ENCODE assay signal across 19 mouse cellular contexts in genomic region chrX:72896055-72896437, GRCm38 (mm10). TPM values are rescaled to one million over a fixed set of nuclear protein-coding genes. Genes with fewer than 3 reads are reported as not detected.
DNase-seq lines count a peak whose midpoint lies in the region; ATAC-seq and TF ChIP-seq lines count a peak whose summit lies in the region.
"Had no signal": no experiment of that assay in that cellular context is flagged by ENCODE, and none has a peak within 500 bp of the region (broad histone marks: within the 10 kb centered on the region; RNA-seq: fewer than 3 reads in every experiment).

No protein-coding gene starts in this region.

- H3K27me3 ChIP-seq in neural tube, embryonic 12.5 days (replicated peaks), result no peaks in the 10 kb centered on the region
- no peaks in the 10 kb centered on the region for H3K27me3 ChIP-seq in hindbrain, embryonic 15.5 days
- H3K27me3 ChIP-seq in midbrain, embryonic 14.5 days (ENCODE audit: control insufficient read depth, insufficient read depth, low read length), result no peaks in the 10 kb centered on the region
- H3K27me3 ChIP-seq: CH12.LX; heart, embryonic 13.5 days had no signal

- no peak overlapping the region for H3K4me2 ChIP-seq in neural tube, embryonic 12.5 days (replicated peaks)
- H3K4me2 ChIP-seq in hindbrain, embryonic 15.5 days, result peak overlapping the region; percentile 29
- peak overlapping the region; percentile 18 for H3K4me2 ChIP-seq in midbrain, embryonic 14.5 days (ENCODE audit: low read length)
- H3K4me2 ChIP-seq: heart, embryonic 13.5 days; liver, embryonic 11.5 days had no signal

- H3K9ac ChIP-seq in neural tube, embryonic 12.5 days, result no peak overlapping the region
- no peak overlapping the region for H3K9ac ChIP-seq in hindbrain, embryonic 15.5 days
- H3K9ac ChIP-seq in midbrain, embryonic 14.5 days (replicated peaks; ENCODE audit: low read length), result no peak overlapping the region
- H3K9ac ChIP-seq: heart, embryonic 13.5 days had no signal

- ATAC-seq in neural tube, embryonic 12.5 days (ENCODE audit: low FRiP score, low read depth), result peak; percentile 32; the same call in 1 of the 2 replicates
- peak; percentile 42; the same call in 1 of the 2 replicates for ATAC-seq in hindbrain, embryonic 15.5 days (ENCODE audit: low FRiP score, low read depth)
- ATAC-seq in midbrain, embryonic 14.5 days (ENCODE audit: low FRiP score, low TSS enrichment), result no peak; the same call in none of the 2 replicates

- no peaks in the 10 kb centered on the region for H3K9me3 ChIP-seq in neural tube, embryonic 12.5 days
- H3K9me3 ChIP-seq in hindbrain, embryonic 15.5 days, result no peaks in the 10 kb centered on the region
- H3K9me3 ChIP-seq in midbrain, embryonic 14.5 days (ENCODE audit: control insufficient read depth, low read length), result no peaks in the 10 kb centered on the region
- H3K9me3 ChIP-seq: heart, embryonic 13.5 days had no signal

- DNase-seq in neural tube, embryonic 10.5 days (ENCODE audit: extremely low spot score, low spot score), result no peak
- DNase-seq in midbrain, embryonic 14.5 days, result no peak
- DNase-seq in cerebellum, postnatal 36 days, result no peak
- DNase-seq in layer of hippocampus, adult 9-10 months (ENCODE audit: low spot score), result no peak
- DNase-seq in thymus, adult 18-20 months, result no peak
- DNase-seq: adrenal gland, postnatal 25 days; cerebellum, adult 11 months; cerebellum, postnatal 10 days; heart, adult 11 months; kidney, adult 8-10 months; kidney, postnatal 25 days; lung, adult 18-20 months; lung, postnatal 14 days had no signal

- no peaks in the 10 kb centered on the region for H3K4me1 ChIP-seq in neural tube, embryonic 12.5 days
- H3K4me1 ChIP-seq in hindbrain, embryonic 15.5 days (replicated peaks), result peaks cover 10% of the 10 kb centered on the region; the same call in 1 of the 2 replicates
- peaks cover 11% of the 10 kb centered on the region; the same call in 1 of the 2 replicates for H3K4me1 ChIP-seq in midbrain, embryonic 14.5 days (ENCODE audit: control insufficient read depth, insufficient read depth, low read length)
- no peaks in the 10 kb centered on the region for H3K4me1 ChIP-seq in olfactory bulb, adult 2 months (ENCODE audit: control insufficient read depth, insufficient read depth, low read length)
- H3K4me1 ChIP-seq: heart, embryonic 13.5 days had no signal

- WGBS in neural tube, embryonic 12.5 days, result 58% methylated on average over 1 of the region's 1 CpGs
- WGBS in hindbrain, embryonic 15.5 days, result 63% methylated on average over 1 of the region's 1 CpGs
- WGBS in midbrain, embryonic 14.5 days, result 36% methylated on average over 1 of the region's 1 CpGs
- WGBS in olfactory bulb, adult 2 months, result 47% methylated on average over 1 of the region's 1 CpGs

- no peak for TF ChIP-seq CTCF in olfactory bulb, adult 2 months (IDR thresholded peaks at IDR 0.05; ENCODE audit: insufficient read depth, low read depth, low read length)

- H3K4me3 ChIP-seq in neural tube, embryonic 12.5 days, result no peak overlapping the region
- no peak overlapping the region for H3K4me3 ChIP-seq in hindbrain, embryonic 15.5 days
- H3K4me3 ChIP-seq in midbrain, embryonic 14.5 days (replicated peaks; ENCODE audit: low read depth, low read length), result no peak overlapping the region
- no peak overlapping the region for H3K4me3 ChIP-seq in olfactory bulb, adult 2 months (ENCODE audit: insufficient read depth, low read depth, low read length)
- H3K4me3 ChIP-seq: heart, embryonic 13.5 days had no signal

- TF ChIP-seq POLR2A in olfactory bulb, adult 2 months (IDR thresholded peaks at IDR 0.05; ENCODE audit: insufficient read depth, low read depth, low read length), result no peak

- no peaks in the 10 kb centered on the region for H3K36me3 ChIP-seq in neural tube, embryonic 12.5 days
- H3K36me3 ChIP-seq in hindbrain, embryonic 15.5 days, result no peaks in the 10 kb centered on the region
- no peaks in the 10 kb centered on the region for H3K36me3 ChIP-seq in midbrain, embryonic 14.5 days (ENCODE audit: control insufficient read depth, insufficient read depth, low read length)
- H3K36me3 ChIP-seq: heart, embryonic 13.5 days had no signal

- H3K27ac ChIP-seq in neural tube, embryonic 12.5 days, result 0 out of 2 replicates have a peak overlapping the region, but pooled peaks have one; percentile 42
- H3K27ac ChIP-seq in hindbrain, embryonic 15.5 days (replicated peaks), result peak overlapping the region; percentile 71
- peak overlapping the region; percentile 89 for H3K27ac ChIP-seq in midbrain, embryonic 14.5 days (replicated peaks; ENCODE audit: low read depth, low read length)
- H3K27ac ChIP-seq in olfactory bulb, adult 2 months (ENCODE audit: insufficient read depth, low read depth, low read length), result peak overlapping the region; percentile 66; the same call in 1 of the 2 replicates
- H3K27ac ChIP-seq: heart, embryonic 13.5 days had no signal

RNA-seq across cellular contexts. Expression of gene Cetn2, which starts 22.2 kb away (rescaled TPM):
- polyA plus RNA-seq in neural tube, embryonic 12.5 days (2016; fragmentation: Nextera tagmentation; extraction: Ambion mirVana), result 84.6 and 94.1 TPM in 2 replicates
- 67.1 and 73.8 TPM in 2 replicates for polyA plus RNA-seq in hindbrain, embryonic 15.5 days (2015; fragmentation: Nextera tagmentation; extraction: Ambion mirVana)
- 83.7 and 85.9 TPM in 2 replicates for polyA plus RNA-seq in midbrain, embryonic 14.5 days (2014; fragmentation: Nextera tagmentation; extraction: Ambion mirVana)
- polyA plus RNA-seq in olfactory bulb, adult 2 months (2012; ENCODE audit: insufficient read depth, insufficient read length, low replicate concordance, missing spikeins), result not detected in 2 replicates

RNA-seq across cellular contexts. Expression of gene Nsdhl, which starts 22.3 kb away (rescaled TPM):
- 37.9 and 41.4 TPM in 2 replicates for polyA plus RNA-seq in neural tube, embryonic 12.5 days (2016; fragmentation: Nextera tagmentation; extraction: Ambion mirVana)
- 48.9 and 49.2 TPM in 2 replicates for polyA plus RNA-seq in hindbrain, embryonic 15.5 days (2015; fragmentation: Nextera tagmentation; extraction: Ambion mirVana)
- polyA plus RNA-seq in midbrain, embryonic 14.5 days (2014; fragmentation: Nextera tagmentation; extraction: Ambion mirVana), result 48.1 and 48.8 TPM in 2 replicates
- polyA plus RNA-seq in olfactory bulb, adult 2 months (2012; ENCODE audit: insufficient read depth, insufficient read length, low replicate concordance, missing spikeins), result not detected in 2 replicates

Comparison
In these comparisons a context has a peak if more than half of its experiments do, and no peak if none do; other contexts are left out.
1. RNA of gene Cetn2, which starts 22.2 kb away (polyA plus RNA-seq): 84.6 to 94.1 TPM in neural tube, embryonic 12.5 days, 83.7 to 85.9 TPM in midbrain, embryonic 14.5 days and 67.1 to 73.8 TPM in hindbrain, embryonic 15.5 days; not detected in olfactory bulb, adult 2 months; every median in the first group is over 10 times any median in the second.
2. RNA of gene Nsdhl, which starts 22.3 kb away (polyA plus RNA-seq): 48.9 to 49.2 TPM in hindbrain, embryonic 15.5 days, 48.1 to 48.8 TPM in midbrain, embryonic 14.5 days and 37.9 to 41.4 TPM in neural tube, embryonic 12.5 days; not detected in olfactory bulb, adult 2 months; every median in the first group is over 10 times any median in the second.
3. Peak in every context shown above with its lines, with median percentiles within 50 percentile points of each other: H3K27ac ChIP-seq.